Mouse (Mus musculus) urinary bladder, postnatal 36 days (tissue): ENCODE data around the gene Syn3.
"Not testable (repeated sequence)": the region's sequence is repeated elsewhere in the genome, so short reads cannot be mapped to it uniquely, and the experiment has no call there.

Source experiments
- DNase-seq, 2 experiments: peaks; one replicate each; pipeline ENCODE4 v3.0.0; 2022; ENCODE audit warnings: low spot score in 2 of 2, mixed read lengths in 1 of 2

The Syn3 gene

GRCm38 (mm10) chr10:86418345-86418744 is 80.4 kb downstream of the Syn3 start:
- no peak for DNase-seq

DNA sequence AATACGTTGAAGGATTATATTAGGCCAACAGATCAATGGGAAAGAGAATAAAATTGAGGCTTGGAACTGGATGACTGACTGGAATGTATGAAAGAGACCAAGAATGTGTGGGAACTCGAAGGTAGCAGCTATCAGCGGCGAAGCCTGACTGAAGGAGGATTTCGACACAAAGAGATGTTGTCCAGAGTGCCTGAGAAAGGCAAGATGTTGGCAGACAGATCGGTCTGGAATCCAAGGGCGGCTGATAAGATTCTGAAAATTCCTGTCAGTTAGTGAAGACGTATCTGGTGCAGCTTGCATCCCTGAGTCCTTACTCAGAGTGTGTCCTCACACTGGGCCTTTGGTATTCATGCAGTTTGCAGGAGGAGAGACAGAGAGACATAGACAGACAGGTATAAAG is 81.9 kb downstream of the Syn3 start:
- peak in 1 of 2 experiments; percentile 21 for DNase-seq

DNA sequence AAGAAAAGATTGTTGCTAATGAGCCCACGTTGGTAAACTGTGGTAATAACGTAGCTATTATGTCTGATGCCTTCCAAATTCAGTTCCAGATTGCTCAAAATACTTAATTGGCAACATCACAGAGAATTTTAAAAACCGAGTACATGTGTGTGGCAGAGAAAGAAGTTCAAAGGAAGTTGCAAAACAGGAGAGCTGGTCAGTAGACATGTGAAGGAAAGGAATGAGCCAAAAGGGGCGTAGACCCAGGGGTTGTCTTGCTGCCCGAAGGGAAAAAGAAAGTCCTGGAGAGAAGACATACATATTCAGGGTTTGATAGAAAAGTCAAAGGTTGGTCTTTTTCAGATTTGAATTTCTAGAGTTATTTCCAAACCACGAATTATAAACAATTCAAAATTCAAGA is 87.8 kb downstream of the Syn3 start:
- no peak for DNase-seq

GRCm38 (mm10) chr10:86406952-86407351 is 91.7 kb downstream of the Syn3 start:
- no peak for DNase-seq

GRCm38 (mm10) chr10:86398347-86398720 is 100.4 kb downstream of the Syn3 start:
- no peak for DNase-seq

DNA sequence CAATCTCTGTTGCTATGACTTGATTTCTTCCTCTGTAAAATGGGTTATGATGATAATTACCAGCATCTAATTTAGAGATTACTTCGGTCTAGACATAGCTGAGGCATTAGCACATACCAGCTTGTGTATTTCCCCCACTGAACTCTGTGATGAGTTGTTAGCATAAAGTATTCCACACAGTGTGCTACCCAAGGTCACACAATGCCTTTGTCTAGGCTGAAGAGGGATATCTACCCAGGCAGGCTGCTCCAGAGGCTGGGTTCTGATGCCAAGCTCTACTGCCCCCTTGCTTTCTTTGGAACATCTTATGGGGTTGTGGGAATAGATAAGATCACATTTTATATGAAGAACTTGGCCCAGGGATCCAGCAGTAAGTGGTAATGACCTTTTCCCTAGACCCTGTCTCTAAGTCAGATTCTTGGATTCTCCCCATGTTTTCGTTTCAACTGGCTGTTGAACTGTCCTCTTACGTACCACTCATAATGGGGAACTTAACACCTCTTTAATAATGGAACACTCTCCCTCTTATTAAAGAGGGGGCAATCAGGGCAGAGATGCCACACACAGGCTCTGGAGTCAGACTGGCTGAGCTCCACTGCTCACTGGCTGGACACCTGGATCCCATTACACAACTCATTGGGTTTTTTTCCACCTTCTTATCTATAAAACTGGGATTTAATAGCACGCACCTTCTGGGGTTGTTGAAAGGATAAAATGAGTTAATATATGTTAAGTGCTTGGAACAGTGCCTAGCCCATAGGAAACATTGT is 100.9 kb downstream of the Syn3 start:
- no peak for DNase-seq

- no peak for DNase-seq
Observed at GRCm38 (mm10) chr10:86392399-86392798, 106.3 kb downstream of the Syn3 start.

DNA sequence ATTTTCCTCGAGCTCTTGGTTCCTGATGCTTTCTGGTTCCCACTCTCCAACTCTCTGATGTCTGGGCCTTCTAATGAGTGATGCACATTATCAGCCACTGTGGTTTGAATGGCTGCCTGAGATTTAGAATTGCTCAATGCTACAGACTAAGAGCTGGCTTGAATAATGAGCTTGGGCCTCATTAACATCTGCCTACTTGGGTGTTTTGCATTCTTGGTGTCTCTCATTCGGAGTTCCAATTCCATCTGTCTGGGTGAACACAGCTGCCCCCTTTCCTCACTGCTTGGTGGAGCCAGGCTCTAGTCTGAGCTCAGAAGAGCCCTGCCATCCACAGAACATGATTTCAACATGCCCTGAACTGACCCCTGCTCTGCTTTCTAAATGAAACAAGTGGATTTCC is 108.8 kb downstream of the Syn3 start:
- DNase-seq, result no peak

DNA sequence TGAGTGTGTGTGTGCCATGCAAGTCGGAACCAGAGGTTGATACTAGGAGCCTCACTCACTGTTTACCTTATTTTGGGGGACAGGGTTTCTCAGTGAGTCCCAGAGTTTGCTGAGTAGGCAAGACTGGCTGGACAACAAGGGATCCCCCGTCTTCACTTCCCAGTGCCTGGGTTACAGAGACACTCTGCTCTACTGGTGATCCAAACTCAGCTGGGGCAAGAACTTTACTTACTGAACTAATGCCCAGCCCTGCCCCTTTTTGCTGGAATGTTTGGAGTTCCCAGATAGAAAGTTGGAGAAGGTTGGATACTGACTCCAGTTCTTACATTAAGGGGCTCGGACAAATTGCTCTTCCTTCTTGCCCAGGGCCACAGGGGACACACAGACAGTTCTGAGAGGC is 109.3 kb downstream of the Syn3 start:
- DNase-seq, result no peak

GRCm38 (mm10) chr10:86388803-86389202 is 109.9 kb downstream of the Syn3 start:
- DNase-seq, result no peak

- DNase-seq, result peak in 1 of 2 experiments; percentile 27
Observed at GRCm38 (mm10) chr10:86387821-86388440, 110.8 kb downstream of the Syn3 start.

DNA sequence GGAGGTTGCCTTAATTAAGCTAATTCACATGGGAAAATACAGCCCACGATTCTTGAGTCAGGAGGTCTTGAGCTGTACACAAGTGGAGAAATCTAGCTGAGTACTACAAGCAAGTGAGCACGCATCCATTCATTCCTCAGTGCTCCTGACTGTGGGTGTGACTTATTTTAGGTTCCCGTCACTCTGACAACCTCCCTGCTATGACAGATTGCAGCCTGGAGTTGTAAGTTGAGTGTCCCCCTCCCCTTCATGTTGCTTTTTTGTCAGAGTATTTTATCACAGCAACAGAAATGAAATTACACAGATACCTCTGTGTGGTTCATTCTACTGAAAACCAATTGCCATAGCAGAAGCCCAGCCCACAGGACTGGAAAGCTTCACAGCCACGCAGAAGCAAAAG is 112.5 kb downstream of the Syn3 start:
- no peak for DNase-seq

DNA sequence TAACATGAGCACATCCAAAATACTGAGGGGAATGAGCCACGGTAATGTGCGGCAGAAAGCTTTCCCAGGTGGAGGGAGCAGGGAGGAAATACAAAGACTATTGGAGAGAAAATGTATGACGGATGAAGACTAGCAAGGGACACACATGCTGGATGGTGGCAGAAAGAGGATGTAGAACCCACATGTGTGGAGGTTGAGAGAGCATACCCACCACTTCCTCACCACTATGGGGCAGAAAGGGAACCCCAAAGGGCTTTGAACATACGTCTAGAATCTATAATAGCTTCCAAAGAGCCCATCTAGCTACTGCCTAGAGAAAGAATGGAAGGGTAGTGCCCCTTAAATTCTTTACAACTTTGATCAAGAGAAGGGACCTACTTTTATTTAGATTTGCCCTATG is 113.0 kb downstream of the Syn3 start:
- no peak for DNase-seq

DNA sequence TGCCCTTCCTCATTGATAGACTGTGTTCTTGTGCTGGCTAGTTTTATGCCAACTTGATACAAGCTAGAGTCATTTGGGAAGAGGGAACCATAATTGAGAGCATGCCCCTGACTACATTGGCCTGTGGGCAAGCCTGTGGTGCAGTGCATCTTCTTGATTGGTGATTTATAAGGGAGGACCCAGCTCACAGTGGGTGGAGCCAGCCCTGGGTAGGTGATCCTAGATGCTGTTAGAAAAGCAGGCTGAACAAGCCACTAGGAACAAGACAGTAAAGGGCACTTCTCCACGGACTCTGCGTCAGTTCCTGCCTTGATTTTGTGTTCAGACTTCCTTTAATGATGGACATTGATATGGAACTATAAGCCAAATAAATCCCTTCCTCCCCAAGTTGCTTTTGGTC is 114.0 kb downstream of the Syn3 start:
- peak in 1 of 2 experiments; percentile 16 for DNase-seq

GRCm38 (mm10) chr10:86381922-86382260 is 116.8 kb downstream of the Syn3 start:
- DNase-seq, result no peak

GRCm38 (mm10) chr10:86381150-86381921 is 117.4 kb downstream of the Syn3 start:
- no peak for DNase-seq

DNA sequence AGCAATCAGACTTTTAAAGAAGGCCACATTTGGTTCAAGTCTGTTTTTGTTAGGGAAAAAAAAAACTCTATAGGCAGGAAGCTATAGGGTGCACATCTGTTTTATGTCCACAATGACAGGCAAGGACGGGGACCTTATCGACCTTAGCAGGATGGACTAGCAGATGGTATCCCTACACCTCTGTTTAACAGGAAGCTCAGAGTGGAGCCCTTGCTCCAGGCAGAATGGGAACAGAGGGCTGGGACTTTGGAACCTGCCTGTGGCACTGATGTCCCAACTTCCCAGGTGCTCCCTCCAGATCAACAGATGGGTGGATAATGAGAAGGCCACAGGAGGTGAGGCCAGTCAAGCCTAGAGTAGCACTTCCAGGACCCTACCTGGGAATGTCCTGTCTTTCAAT is 118.1 kb downstream of the Syn3 start:
- DNase-seq, result no peak

- DNase-seq, result not testable (repeated sequence)
Observed at GRCm38 (mm10) chr10:86378803-86379202, 119.9 kb downstream of the Syn3 start.

GRCm38 (mm10) chr10:86376392-86377185 is 122.1 kb downstream of the Syn3 start:
- no peak for DNase-seq

DNA sequence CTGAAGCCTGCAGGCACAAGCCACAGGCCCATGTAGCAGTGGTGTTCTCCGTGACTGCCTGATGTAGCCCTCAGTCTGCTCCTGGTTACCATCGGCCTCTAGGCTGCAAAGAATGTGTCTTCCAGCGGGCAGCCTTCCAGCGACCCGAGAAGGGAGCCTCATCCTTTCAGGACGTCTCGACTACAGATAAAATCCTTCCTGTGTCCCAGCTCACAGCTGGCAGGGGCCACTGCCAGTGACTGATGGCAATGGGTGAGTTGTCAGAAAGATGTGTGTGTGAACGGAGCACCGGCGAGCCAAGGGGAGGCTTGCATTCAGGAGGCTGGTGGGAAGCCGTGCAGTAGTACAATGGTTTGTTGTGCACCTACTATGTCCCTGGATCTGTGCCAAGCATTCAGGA is 122.8 kb downstream of the Syn3 start:
- no peak for DNase-seq

GRCm38 (mm10) chr10:86374061-86374460 is 124.6 kb downstream of the Syn3 start:
- no peak for DNase-seq

DNA sequence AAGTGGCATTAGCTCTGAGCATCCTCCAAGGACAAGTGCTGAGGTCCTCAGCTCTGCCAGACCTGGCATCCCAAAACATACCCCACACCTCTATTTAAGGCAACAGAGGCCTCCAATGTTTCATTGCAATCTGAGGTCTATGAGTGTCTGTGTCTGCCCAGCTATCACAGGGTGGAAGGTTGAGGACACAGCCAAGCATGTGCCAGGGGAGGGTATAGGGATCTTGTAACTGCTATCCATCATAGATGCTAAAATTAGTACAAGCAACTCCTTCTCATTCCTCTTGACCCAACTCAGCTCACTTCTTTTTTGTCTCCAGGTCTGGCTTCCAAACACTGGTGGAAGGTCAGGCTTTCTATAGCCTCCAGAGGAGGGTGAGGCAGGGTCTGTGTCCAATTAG is 127.1 kb downstream of the Syn3 start:
- no peak for DNase-seq
